Mouse (Mus musculus) layer of hippocampus, adult 8-10 months (tissue): ENCODE data around the gene Slc30a7. TPM values are rescaled to one million over a fixed set of nuclear protein-coding genes. Genes with fewer than 3 reads are reported as not detected.

Experiments used
- DNase-seq, 2 experiments: peaks; one replicate each; pipeline ENCODE4 v3.0.0; 2022; ENCODE audit warnings: low spot score in 2 of 2
- total RNA-seq, 4 experiments: library from RNA; stranded (reverse); gene quantifications; 2 replicates each; pipeline ENCODE4 v1.2.4; 2022

The Slc30a7 gene
- total RNA-seq, result 10 to 100 TPM; 24.7 to 34.0 (median 27.6) TPM

DNA sequence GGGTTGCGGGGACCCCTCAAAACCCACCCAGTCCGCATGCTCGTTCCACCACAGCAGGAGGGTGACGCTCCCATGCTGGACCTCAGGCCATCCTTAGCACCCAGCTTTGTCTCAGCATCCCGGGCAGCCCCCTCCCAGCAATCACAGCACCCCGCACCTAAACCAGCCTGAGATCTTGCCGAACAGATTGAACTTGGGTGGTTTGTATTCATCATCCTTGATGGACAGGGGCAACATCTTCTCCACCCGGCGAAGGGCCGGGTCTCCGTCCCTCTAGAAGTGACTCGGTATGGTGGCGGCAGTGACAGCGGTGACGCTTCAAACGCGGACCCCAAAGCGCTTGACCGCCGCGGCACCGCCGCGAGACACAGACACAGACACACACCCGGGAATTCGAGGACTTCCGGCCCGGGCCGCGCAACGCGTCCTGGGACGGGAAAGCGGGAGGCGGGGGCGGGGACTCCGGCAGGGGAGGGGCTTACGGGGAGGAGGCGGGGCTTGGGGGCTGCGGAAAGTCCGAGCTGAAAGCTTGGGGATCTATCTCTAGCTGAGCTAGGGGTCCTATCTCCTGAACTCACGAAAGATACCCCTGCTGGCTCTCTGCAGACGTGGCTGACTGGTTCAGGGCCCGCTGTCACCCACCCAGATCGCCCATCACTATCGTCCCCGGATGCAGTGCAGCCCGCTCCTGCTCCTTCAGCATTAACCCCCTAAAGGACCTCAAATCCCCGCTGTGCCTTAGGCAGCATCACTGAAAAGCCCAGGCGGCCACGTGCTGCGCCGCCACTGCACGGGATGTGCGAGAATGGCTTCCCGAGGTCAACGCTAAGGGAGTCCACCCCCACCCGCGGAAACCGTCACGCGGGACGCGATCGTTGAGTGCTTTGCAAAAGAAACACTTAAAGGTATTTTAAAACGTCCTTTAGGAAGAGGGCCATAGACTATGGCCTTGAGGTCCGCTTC lies at the start of gene Slc30a7, which contains the start of gene Extl2:
TSS of gene Slc30a7 (minus strand) at position 429 of the 963 bp plus-strand sequence.
TSS of gene Extl2 (plus strand) at position 485 of the 963 bp plus-strand sequence.
- DNase-seq, result peak; percentile 79 to 81

GRCm38 (mm10) chr3:116047034-116047433 lies 39.8 kb upstream of the Slc30a7 start:
- DNase-seq, result no peak

DNA sequence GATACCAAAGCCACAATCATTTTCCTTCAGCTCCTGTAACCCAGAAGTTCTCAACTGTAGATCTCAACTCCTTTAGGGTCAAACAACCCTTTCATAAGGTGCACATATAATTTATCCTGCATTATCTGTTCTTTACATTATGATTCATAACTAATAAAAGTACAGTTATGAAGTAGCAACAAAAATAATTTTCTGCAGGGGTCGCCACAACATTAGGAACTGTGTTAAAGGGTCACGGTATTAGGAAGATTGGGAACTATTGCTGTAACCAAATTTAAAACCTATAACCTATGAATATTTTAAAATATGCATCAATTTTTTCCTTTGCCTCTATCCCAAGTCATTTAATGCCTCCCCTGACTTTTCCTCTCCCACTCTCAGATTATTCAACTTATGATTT lies 38.8 kb upstream of the Slc30a7 start:
- DNase-seq, result no peak

- no peak for DNase-seq
These were observed 33.6 kb upstream of the Slc30a7 start for GRCm38 (mm10) chr3:116040776-116041175.

GRCm38 (mm10) chr3:116033871-116034222 lies 26.6 kb upstream of the Slc30a7 start:
- no peak for DNase-seq

- no peak for DNase-seq
These were observed 26.1 kb upstream of the Slc30a7 start for GRCm38 (mm10) chr3:116033218-116033870.

DNA sequence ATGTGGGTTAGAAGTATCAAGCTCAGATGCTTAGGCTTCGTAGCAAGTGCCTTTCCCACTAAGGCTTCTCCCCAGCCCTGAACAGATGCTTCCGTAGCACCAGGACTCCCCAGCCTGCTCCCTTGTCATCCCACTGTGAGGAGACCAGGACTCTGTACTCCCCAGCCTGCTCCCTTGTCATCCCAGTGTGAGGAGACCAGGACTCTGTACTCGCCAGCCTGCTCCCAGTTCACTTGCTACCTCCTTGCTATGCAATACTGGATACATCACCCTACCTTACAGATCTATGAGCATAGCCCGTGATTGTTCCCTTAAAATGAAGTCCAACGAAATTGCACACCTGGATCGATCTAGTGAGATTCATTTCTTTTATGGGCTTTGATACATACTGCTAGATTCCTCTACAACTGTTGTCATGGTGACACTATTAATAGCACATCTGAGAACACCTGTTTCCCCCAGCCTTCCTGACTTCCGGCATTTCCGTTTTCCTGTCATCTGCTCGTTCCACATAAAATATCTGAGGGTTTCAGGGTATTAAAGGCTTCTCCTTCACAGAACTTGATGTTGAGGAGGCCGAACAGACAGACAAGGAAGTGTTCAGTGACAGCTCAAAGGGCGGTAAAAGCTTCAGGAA lies 23.1 kb upstream of the Slc30a7 start:
- DNase-seq, result no peak

DNA sequence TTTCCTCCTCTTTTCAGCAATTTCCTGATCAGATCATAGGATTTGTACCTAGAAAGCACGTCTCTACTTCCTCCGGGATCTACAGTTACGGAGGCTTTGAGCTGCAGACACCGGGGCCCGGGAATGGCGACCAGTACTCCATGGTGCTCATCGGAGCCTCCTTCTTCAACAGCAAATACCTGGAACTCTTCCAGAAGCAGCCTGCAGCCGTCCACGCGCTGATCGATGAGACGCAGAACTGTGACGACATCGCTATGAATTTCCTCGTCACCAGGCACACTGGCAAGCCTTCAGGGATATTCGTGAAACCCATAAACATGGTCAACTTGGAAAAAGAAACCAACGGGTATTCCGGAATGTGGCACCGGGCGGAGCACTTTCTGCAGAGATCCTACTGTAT lies 19.8 kb upstream of the Slc30a7 start:
- no peak for DNase-seq

GRCm38 (mm10) chr3:116025701-116026100 lies 18.5 kb upstream of the Slc30a7 start:
- no peak for DNase-seq

GRCm38 (mm10) chr3:116024669-116025068 lies 17.5 kb upstream of the Slc30a7 start:
- DNase-seq, result no peak

DNA sequence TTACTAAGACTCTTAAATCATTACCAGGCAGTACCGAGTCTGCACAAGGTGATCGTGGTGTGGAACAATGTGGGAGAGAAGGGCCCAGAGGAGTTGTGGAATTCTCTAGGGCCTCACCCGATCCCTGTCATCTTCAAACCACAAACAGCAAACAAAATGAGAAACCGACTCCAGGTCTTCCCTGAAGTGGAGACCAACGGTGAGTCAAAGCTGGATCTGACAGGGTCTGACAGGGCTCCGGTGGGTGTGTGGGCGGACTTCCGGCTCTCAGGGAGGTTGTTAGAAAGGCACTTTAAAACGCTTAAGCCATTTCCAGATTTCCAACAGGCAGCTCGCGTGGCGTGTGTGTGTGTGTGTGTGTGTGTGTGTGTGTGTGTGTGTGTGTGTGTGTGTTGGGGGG lies 17.0 kb upstream of the Slc30a7 start:
- DNase-seq, result no peak

- DNase-seq, result no peak
These were observed 11.9 kb upstream of the Slc30a7 start for GRCm38 (mm10) chr3:116019136-116019535.

DNA sequence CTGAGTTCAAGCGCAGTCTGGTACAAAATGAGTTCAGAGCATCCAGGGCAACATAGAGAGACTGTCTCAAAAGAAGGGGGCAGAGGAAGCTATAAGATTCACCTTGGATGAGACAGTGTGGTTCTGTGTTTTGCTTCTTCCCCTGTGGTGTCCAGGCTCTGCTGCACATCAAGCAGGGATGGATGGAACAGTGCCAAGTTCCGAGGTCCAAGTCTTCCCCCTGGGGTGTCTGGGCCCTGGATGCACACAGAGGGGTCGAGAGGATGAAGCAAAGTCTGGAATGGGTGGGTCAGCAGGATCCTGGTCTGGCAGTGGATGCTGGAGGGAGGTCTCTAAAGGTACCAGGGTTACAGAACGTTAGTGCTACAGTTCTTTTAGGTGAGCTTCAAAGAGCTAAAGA lies 11.4 kb upstream of the Slc30a7 start:
- DNase-seq, result no peak

- peak; percentile 62 to 72 for DNase-seq
These were observed 8.9 kb upstream of the Slc30a7 start for GRCm38 (mm10) chr3:116016116-116016515.

DNA sequence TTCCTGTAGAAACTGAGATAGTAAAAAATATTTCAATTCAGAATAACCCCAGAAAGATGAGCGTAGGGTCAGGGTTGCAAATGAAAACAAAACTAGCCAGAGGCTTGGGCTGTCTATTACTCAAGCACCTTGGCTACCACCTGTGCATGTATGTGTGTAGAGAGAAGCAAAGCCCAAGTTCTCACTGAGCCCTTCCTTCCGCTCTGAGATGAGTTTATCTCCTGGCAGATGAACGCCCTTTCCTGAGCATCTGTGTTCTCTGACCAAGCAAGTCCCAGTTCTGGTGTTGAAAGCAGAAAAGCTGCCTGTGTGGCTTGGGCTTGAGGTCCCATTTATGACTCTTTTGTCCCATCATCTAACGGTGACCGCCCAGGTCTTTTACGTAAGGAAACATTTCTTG lies 7.7 kb upstream of the Slc30a7 start:
- DNase-seq, result no peak

- DNase-seq, result no peak
These were observed 2.6 kb upstream of the Slc30a7 start for GRCm38 (mm10) chr3:116009622-116010344.

- peak; percentile 76 to 82 for DNase-seq
These were observed 785 bp upstream of the Slc30a7 start for GRCm38 (mm10) chr3:116007941-116008440.

DNA sequence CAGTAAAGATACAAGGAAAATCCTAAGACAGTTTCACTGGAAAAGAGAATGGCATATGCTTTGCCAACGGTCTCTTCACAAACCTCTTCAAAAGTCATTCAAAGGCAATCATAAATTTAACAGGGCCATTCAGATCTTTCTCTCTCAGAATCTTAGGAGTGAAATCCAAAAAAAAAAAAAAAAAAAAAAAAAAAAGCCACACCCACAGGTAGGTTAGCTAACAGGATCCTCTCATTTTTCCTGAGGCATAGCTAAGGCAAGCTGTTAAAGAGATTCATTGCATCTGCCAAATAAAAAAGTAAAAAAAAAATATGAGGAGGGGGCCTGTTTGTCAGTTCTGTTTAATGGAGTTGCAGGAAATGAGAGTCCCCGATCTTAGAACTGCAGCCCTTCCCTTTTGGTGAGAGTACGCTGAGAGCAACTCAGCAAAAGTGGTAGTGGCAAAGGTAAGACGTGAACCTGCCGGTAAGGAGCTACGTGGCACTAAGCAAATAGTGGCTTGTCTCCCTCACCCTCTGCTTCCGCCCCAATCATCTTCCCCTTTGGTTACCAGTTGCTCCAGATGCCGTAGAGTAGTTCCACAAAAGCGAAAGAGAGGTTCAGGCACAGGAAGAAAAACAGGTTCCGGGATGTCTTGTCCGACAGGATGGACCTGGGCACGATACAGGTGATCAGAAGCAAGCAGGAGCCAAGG lies 775 bp downstream of the Slc30a7 start:
- DNase-seq, result no peak

GRCm38 (mm10) chr3:115996929-115997328 lies 10.3 kb downstream of the Slc30a7 start:
- no peak for DNase-seq

GRCm38 (mm10) chr3:115993025-115993424 lies 14.2 kb downstream of the Slc30a7 start:
- DNase-seq, result no peak

DNA sequence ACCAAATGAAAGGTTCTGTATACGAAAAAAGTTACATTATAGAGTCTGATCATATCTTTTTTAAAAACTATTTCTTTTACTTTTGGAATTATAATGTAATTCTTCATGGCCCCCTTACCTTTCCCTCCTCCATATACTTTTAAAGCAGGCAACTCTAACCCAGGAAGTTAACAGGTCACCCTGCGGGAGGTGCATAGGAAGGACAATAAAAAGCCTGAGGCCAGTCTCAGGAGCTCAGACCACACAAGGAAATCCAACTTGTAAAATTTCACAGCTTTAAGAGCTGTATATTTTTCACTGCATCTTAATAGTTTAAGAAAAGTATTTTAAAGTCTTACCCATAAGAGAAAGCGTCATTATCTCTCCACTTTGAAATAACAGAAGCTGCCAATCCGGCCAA lies 14.6 kb downstream of the Slc30a7 start:
- DNase-seq, result no peak
